Mouse (Mus musculus) left cerebral cortex, postnatal 36 days (tissue): ENCODE data around the gene Alppl2. TPM values are rescaled to one million over a fixed set of nuclear protein-coding genes. Genes with fewer than 3 reads are reported as not detected.

Experiments used
- DNase-seq, 2 experiments: peaks; one replicate each; pipeline ENCODE4 v3.0.0; 2021 to 2022; ENCODE audit warnings: low spot score in 2 of 2, mixed read lengths in 1 of 2
- intact Hi-C: fragments of 180-260 bp; cut with DNase I; formaldehyde crosslinking; loops from one replicate; pipeline ENCODE4 v1.15.1; 2025
- total RNA-seq, 2 experiments: library from RNA; stranded (reverse); gene quantifications; 2 replicates each; pipeline ENCODE4 v1.2.3; 2021

The Alppl2 gene
- not detected for total RNA-seq

- no peak for DNase-seq
- intact Hi-C loops: no loop called here
These were observed at the start of gene Alppl2 for GRCm38 (mm10) chr1:87089828-87090227. TSS of gene Alppl2 (minus strand) at chr1:87089928.

GRCm38 (mm10) chr1:87131803-87132202 is 42.1 kb upstream of the Alppl2 start:
- DNase-seq: no peak
- intact Hi-C loops: no loop called here

- intact Hi-C loops: no loop called here
- peak; percentile 23 to 51 for DNase-seq
These were observed 37.7 kb upstream of the Alppl2 start for GRCm38 (mm10) chr1:87127206-87128030.

- DNase-seq: no peak
- intact Hi-C loops: no loop called here
These were observed 34.9 kb upstream of the Alppl2 start, which contains the start of gene Akp3 for GRCm38 (mm10) chr1:87124673-87125072. TSS of gene Akp3 (plus strand) at chr1:87124973.

GRCm38 (mm10) chr1:87114784-87115183 is 25.1 kb upstream of the Alppl2 start:
- no peak for DNase-seq
- intact Hi-C loops: no loop called here

- DNase-seq: no peak
- intact Hi-C loops: no loop called here
These were observed 22.1 kb upstream of the Alppl2 start for GRCm38 (mm10) chr1:87111719-87112354.

GRCm38 (mm10) chr1:87108564-87108963 is 18.8 kb upstream of the Alppl2 start:
- intact Hi-C loops: no loop called here
- no peak for DNase-seq

GRCm38 (mm10) chr1:87106536-87106935 is 16.8 kb upstream of the Alppl2 start:
- intact Hi-C loops: no loop called here
- DNase-seq: no peak

GRCm38 (mm10) chr1:87103936-87104335 is 14.2 kb upstream of the Alppl2 start:
- intact Hi-C loops: no loop called here

GRCm38 (mm10) chr1:87102114-87102513 is 12.4 kb upstream of the Alppl2 start:
- intact Hi-C loops: no loop called here
- DNase-seq: no peak

More at GRCm38 (mm10) chr1:87103936-87104335, 14.2 kb upstream of the Alppl2 start:
- no peak for DNase-seq

- intact Hi-C loops: no loop called here
- DNase-seq: no peak
These were observed 11.7 kb upstream of the Alppl2 start, which contains the start of gene Alpi for GRCm38 (mm10) chr1:87101411-87101810. TSS of gene Alpi (minus strand) at chr1:87101606.

- intact Hi-C loops: loop anchor here (5.0 kb wide), 1 partner anchor 89 kb away; no protein-coding TSS in a partner anchor
- peak; percentile 18 to 31 for DNase-seq
These were observed 8.7 kb upstream of the Alppl2 start for GRCm38 (mm10) chr1:87098358-87098975.

- DNase-seq: no peak
- intact Hi-C loops: loop anchor here (5.0 kb wide), 1 partner anchor 92 kb away; no protein-coding TSS in a partner anchor
These were observed 5.9 kb upstream of the Alppl2 start for GRCm38 (mm10) chr1:87095642-87096041.

GRCm38 (mm10) chr1:87089251-87089650 is 477 bp downstream of the Alppl2 start:
- no peak for DNase-seq
- intact Hi-C loops: no loop called here

- DNase-seq: no peak
- intact Hi-C loops: no loop called here
These were observed 2.8 kb downstream of the Alppl2 start for GRCm38 (mm10) chr1:87086964-87087363.

- no peak for DNase-seq
- intact Hi-C loops: no loop called here
These were observed 3.5 kb downstream of the Alppl2 start for GRCm38 (mm10) chr1:87086196-87086595.

GRCm38 (mm10) chr1:87073776-87074175 is 16.0 kb downstream of the Alppl2 start:
- DNase-seq: no peak
- intact Hi-C loops: no loop called here

GRCm38 (mm10) chr1:87070720-87071119 is 19.0 kb downstream of the Alppl2 start:
- no peak for DNase-seq
- intact Hi-C loops: no loop called here

GRCm38 (mm10) chr1:87060913-87061312 is 28.8 kb downstream of the Alppl2 start:
- no peak for DNase-seq
- intact Hi-C loops: no loop called here

- no peak for DNase-seq
- intact Hi-C loops: no loop called here
These were observed 30.6 kb downstream of the Alppl2 start for GRCm38 (mm10) chr1:87059042-87059665.
